Mouse (Mus musculus): ENCODE measurements around the gene Nrip2.

- TF ChIP-seq ETS1 (conservative IDR thresholded peaks at IDR 0.05; ENCODE audit: low read depth, low read length) (no peak), CHD1 (IDR thresholded peaks at IDR 0.05; ENCODE audit: low read depth, low read length) (no peak), PAX5 (IDR thresholded peaks at IDR 0.05; ENCODE audit: low read length) (no peak), CTCF (conservative IDR thresholded peaks at IDR 0.05 in 1 of 2, IDR thresholded peaks at IDR 0.05 in 1 of 2; ENCODE audit: low read depth in 2 of 2, low read length in 2 of 2) (no peak), BHLHE40 (IDR thresholded peaks at IDR 0.05; ENCODE audit: low read depth, low read length) (no peak), EP300 (IDR thresholded peaks at IDR 0.05; ENCODE audit: low read length) (no peak), POLR2A (IDR thresholded peaks at IDR 0.05; ENCODE audit: low read depth, low read length) (no peak), MYC (IDR thresholded peaks at IDR 0.05; ENCODE audit: low read depth, low read length) (no peak), TCF12 (IDR thresholded peaks at IDR 0.05; ENCODE audit: low read depth, low read length) (no peak), ELF1 (IDR thresholded peaks at IDR 0.05; ENCODE audit: low read depth, low read length) (no peak), MAFK (IDR thresholded peaks at IDR 0.05; ENCODE audit: insufficient replicate concordance, low read length) (no peak), ZC3H11A (IDR thresholded peaks at IDR 0.05; ENCODE audit: low read depth, low read length) (no peak)
Observed at GRCm38 (mm10) chr6:128432356-128432915, 33.3 kb downstream of the Nrip2 start.

Data from CH12.LX (cell line).